Mouse (Mus musculus): ENCODE results near the gene Epsti1.

Gene Epsti1

GRCm38 (mm10) chr14:77923076-77923865 is 19.2 kb downstream of the Epsti1 start:
- CTCF ChIA-PET = interaction anchor here (0.6 kb wide), 1 partner anchor 17 kb away, joined by 14 read pairs; no protein-coding TSS in a partner anchor

DNA sequence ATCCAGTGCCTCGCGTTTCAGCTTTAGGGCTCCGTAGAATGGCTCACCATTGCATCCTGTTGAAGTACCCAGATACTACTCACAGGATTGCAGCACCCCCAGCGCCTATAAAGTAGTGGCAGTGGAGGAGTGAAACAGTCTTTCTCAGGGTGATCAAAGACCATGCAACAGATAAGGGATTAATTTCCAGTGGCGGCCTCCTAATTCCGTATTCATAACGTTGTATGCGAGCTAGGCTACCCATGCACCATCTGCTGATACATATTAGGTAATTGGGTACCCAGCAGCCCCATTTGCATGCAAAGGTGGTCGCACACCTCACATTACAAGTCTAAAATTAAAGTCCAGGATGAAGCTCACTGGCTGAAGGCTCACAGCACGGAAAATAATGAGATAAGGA is 21.4 kb downstream of the Epsti1 start:
- CTCF ChIA-PET = no interaction called here

DNA sequence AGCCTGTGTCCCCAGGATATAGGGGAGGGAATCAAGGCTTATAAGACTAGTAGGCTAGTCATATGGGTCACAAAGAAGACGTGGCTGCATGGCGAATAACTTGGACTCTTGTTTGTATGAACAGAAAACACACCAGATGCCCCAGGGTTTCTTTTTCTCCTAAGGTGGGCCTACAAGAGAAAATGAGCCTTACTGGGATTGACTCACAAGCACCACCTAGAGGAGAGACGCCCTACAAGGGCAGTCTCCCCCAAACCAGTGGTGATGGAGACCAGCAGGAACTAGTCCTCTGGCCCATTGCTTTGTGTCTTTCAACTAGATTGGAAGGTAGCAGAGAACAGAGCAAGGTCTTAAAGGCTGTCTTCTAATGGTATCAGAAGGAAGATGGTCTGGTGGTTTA is 22.7 kb downstream of the Epsti1 start:
- CTCF ChIA-PET = no interaction called here

DNA sequence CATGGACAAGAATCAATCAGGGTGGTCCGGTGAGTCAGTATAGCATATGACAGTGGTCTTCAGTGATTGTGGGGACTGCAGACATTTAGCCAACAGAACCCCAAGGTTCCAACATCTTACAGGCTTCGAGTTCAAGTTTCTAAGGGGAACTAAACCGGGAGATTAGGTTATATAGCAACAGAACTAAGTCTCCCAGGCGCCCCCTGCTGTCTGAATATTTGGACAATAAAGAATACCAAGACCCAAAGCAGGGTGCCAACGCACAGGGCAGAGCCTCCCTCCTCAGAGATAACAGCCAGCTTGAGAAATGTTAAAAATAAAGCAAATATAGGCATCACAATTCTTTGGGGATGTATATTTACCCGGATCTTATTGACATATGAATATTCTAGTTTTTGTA is 24.0 kb downstream of the Epsti1 start:
- CTCF ChIA-PET = no interaction called here

- CTCF ChIA-PET = no interaction called here
Measured at GRCm38 (mm10) chr14:77928653-77929052, 24.6 kb downstream of the Epsti1 start.

DNA sequence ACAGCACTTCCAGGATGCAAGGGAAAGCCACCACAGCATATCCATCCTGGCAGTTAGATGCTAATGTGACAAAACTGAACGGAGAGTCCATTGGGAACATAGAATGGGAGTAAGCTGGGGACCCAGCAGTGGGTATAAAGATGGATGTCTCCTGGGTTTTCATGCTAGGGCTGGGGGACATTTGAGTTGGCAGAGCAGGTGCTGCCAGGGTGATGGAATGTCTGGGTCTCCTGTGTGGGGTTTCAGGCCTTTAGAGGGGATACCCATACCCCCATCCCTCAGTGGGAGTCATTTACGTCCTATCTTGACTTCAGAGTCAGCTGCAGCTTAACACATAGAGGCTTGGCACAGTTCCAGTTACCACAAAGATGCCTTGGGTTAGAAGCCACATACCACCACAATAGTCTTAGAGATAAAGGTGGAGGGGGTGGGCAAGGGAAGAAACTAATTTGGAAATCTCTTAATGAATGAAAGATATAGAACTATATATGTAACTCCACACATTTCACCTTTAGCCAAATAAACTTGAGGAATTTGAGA is 25.2 kb downstream of the Epsti1 start:
- CTCF ChIA-PET = no interaction called here

DNA sequence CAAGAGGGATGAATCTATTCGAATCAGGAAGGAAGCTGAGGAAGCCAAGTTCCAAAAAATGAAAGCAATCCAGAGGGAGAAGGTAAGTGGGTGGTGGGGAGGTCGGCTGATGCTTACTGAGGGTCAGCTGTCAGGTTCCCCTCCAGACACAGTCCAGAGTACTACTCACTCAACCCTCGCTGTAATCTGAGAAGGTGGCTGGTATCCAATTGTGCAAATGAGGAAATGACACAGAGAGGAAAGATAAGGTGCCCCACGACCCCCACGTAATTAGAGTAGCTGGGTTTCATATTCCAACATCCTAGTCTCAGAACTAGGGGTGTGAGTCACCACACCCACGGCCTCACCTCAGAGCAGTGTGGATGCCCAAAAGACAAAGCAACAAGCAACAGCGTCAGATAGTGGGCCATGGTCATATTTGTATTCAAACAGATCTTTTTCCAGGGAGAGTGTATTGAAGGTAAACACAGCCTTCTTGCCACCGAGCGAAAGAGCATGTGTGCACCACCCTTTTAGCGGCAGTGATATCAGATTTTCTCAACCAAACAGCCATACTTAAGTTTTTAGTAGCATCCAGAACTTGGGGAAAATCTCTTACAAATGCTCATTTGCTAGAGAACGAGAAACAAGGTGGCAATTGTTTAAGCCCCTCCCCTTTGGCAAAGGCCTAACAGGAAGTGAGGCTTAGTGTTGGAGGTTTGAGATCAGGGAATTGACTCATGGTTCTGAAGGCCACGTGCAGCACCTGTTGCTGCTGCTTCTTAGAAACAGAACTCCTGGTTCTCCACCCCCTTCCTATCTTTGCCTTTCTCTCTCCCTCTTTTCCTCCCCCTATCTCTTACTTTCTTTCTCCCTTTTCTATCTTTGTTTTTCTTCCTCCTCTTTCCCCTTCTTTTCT is 28.4 kb downstream of the Epsti1 start:
- CTCF ChIA-PET = interaction anchor here (0.6 kb wide), 1 partner anchor 128 kb away, joined by 4 read pairs; no protein-coding TSS in a partner anchor

- CTCF ChIA-PET = interaction anchor here (0.6 kb wide), 1 partner anchor 128 kb away, joined by 4 read pairs; no protein-coding TSS in a partner anchor
Measured at GRCm38 (mm10) chr14:77933243-77933642, 29.2 kb downstream of the Epsti1 start.

- CTCF ChIA-PET = no interaction called here
Measured at GRCm38 (mm10) chr14:77934431-77934830, 30.4 kb downstream of the Epsti1 start.

DNA sequence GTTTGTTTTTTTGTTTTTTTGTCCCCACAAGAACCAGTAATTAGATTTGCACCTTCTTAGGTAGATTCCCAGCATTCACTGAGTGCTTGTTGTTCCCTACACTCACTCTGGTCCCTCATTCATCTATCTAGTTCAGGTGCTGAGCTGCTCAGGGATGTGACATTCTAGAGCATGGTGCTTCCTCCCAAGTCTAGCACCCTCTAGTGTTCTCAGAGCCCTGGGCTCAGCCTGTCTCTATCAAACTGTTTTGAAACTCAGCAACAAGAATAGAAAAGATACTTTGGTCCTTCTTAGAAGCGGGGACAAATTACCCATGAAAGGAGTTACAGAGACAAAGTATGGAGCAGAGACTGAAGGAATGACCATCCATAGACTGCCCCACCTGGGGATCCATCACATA is 37.1 kb downstream of the Epsti1 start:
- CTCF ChIA-PET = no interaction called here

DNA sequence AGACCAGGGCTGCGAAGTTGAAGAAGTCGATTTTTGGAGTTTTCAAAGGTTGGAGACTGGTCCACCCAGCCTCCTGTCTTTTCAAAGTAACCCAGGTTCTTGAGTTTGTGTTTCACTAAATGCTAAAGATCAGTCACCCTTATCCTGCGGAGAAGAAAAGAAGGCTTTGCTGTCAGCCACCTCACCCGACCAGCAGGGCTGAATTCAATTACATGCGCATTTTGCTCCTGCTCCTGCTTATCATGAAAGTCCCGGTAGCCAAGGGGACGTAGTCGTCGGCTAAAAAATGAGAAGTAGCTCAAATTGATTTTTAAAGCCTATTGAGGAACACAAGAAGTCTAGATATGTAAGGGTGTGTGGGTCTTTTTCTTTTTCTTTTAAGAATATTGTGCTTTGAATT is 38.2 kb downstream of the Epsti1 start:
- CTCF ChIA-PET = no interaction called here

- CTCF ChIA-PET = interaction anchor here (0.6 kb wide), 1 partner anchor 645 kb away, joined by 3 read pairs; no protein-coding TSS in a partner anchor
Measured at GRCm38 (mm10) chr14:77942793-77943558, 38.9 kb downstream of the Epsti1 start.

DNA sequence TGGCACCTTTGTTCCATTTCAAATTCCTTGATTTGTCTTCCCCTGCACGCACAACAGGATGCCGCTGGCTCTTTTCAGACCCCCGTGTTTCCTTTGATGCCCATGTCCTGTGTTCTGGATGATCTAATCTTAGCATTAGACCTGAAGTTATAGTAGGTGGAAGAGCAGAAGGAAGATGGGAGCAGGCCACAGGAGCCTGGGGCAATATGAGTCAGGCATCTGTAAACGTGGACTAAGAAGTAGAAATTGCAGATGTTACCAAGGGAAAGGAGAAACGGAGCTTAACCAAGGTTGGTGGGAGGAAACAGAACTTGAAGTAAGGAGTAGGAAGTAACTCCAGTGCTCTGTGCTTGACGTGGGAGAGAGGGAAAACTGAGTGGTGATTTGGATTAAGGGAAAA is 57.7 kb downstream of the Epsti1 start:
- CTCF ChIA-PET = no interaction called here

DNA sequence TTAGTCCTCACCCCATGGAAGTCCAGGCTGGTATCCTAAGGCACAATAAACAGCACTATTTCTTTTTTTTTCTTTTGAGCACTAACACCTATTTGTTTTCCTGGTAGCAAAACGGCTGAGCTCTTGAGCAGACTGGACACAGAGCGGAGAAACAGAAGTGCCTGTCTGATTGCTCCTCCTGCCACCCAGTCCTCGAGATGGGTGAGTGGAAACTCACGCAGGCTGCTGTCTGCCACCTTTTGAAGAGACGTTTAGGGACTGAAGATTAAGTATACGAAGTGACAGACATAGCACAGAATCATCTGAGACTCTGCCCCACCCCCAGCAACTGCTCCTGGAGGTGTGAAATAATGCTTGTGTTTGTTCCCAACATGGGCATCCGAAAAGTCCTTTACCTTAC is 59.5 kb downstream of the Epsti1 start:
- CTCF ChIA-PET = no interaction called here

DNA sequence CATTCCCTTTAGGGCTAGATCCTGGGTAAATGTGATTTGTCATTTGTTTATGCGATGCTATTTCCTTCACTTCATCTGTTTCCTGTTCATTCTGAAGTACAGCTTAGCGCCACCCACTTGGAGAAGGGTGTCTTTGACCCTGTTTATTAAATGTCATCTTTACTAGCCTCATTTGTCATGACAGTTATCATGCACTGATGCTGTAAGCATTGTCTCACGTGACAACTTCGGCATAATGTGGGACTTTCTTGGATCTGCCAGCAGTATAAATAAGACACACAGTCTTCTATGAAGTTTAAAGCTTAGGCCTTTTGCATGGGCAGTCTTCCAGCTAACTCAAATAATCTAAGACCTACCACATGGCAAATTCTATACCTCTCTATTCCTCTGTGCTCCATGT is 67.3 kb downstream of the Epsti1 start:
- CTCF ChIA-PET = no interaction called here

DNA sequence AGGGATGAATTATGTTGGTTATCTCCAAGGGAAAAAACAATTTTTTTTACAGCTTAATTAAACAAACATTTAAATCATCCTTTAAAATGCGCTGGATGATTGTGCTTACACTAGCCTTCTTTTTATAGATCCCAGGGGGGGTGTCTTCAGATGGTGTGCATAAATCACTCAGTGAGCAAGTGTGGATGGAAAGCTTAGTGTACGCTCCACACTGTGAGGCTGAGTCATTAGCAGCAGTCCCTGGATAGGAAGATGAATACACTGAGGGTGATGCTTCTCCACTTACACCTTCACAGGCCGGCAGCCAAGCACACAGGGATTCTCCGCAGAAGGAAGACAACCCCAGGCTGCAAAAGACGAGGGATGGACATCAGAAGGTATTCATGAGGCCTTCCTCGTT is 70.2 kb downstream of the Epsti1 start:
- CTCF ChIA-PET = no interaction called here

DNA sequence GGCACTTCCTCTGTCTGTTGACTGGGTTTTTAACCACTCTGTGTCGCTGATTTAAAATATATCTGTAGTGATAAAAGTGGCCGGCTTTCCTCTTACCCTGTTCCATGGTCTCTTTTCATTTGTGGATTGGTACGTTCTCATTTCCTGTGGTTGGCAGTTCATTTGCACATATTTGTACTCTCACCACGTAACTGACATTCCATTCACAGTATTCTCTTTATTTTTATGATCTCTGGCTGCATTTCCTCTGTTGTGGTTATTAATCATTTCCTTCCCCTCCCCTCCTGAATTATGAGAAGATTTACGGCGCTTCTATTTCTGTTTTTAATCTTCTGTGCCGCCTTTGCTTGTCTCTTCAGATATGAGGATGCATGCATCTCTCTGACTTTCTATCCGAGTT is 71.7 kb downstream of the Epsti1 start:
- CTCF ChIA-PET = no interaction called here

GRCm38 (mm10) chr14:77981516-77981915 is 77.5 kb downstream of the Epsti1 start:
- CTCF ChIA-PET = no interaction called here

DNA sequence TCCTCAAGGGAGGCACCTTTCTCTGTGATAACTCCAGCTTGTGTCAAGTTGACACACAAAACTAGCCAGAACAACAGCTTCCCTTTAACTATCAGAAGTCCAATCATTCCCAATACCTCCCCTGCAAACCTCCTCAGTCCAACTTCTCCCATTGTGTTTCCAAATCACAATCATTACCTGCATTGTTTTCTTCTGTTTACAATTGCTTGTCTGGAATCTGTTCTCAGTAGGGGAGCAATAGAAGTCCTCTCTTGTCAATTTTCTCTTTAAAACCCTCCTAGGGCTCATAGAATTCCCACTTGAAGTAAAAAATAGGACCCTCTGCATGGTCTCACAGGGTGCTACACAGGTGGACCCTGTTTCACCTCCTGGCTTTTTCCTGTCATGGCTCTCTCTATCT is 93.7 kb downstream of the Epsti1 start:
- CTCF ChIA-PET = no interaction called here

DNA sequence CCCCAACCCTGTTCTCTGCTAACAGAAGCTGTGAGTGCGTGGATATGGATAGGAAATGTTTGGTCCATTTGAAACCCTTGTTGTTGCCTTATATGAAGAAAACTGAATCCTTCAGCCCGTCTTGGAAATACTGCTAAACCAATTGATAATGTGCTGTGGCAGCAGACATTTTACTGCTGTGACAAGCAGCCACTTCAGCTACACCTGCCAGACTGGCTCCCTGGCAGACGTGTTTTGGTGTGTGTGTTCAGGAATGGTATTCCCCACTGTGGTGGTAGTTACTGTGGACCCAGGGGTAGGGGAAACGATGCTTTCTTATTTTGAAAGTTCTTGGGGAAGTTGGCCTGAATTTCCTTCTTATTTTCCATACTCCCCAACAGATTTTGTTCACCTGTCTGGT is 100.4 kb downstream of the Epsti1 start:
- CTCF ChIA-PET = no interaction called here

DNA sequence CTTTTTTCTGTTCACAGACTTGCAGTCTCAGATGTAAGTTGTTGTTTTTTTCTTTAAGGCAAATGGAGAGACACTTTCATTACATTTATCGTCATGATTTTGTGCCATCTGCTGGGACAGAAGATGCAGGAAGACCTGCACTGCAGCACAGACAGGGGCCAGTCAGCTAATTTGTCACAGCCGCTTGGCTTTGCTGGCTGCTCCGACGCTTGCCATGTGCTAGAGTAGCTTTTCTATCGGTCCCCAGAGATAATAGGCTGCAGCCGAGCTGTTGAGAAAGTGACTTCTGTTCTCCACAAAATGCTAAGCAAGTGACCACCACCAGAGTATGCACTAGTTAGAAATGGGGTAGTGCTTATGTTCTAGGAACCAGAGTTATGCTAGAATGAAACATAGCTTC is 104.0 kb downstream of the Epsti1 start:
- CTCF ChIA-PET = no interaction called here

GRCm38 (mm10) chr14:78011808-78012207 is 107.8 kb downstream of the Epsti1 start:
- CTCF ChIA-PET = no interaction called here

All from spleen, embryonic (tissue).